Mouse (Mus musculus) CH12F3 (cell line): ENCODE data around the gene Cyp4f13.

Experiments used
- in situ Hi-C: fragments of 300-500 bp; cut with MboI; formaldehyde crosslinking; loops from 2 replicates; pipeline ENCODE4 v1.14.3; 2020; ENCODE audit warnings: low sequenced_read_pairs

Gene Cyp4f13

DNA sequence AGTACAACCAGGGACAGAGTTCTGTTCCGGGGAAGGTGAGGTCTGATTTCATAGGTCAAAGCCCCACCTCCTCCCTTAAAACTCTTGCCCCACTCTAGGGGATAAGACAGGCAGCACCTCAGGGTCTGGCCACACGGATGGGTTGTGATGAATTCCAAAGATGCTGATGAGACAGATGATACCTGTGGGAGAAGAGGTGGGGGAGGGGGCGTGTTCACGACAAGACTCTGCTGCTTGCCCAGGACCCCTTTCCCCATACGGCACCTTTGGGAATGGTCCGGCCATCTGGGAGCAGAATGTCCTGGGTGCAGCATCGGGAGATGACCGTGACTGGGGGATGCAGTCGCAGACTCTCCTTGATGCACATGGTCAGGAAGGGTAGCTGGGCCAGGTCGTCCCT, 41.0 kb downstream of the Cyp4f13 start:
- in situ Hi-C loops, result no loop called here

DNA sequence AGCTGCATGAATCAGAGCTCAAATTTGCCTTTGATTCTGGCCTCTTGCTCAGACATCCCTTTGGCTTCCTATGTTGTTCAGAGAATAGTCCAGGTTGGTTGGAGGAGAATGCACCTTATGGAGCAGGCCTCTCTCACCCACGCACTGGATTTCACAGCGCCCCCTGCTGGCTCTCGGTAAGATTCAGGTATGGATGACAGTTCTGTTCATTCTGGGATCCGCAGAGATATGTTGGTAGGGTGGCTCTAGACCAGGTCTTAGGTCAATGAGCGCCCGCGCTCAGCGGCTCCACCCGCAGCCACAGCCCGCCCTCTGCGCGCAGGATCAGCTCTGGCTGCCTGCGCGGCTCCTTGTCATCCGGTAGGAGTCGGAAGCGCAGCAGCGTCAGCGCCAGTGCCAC, 42.0 kb downstream of the Cyp4f13 start:
- in situ Hi-C loops, result no loop called here

DNA sequence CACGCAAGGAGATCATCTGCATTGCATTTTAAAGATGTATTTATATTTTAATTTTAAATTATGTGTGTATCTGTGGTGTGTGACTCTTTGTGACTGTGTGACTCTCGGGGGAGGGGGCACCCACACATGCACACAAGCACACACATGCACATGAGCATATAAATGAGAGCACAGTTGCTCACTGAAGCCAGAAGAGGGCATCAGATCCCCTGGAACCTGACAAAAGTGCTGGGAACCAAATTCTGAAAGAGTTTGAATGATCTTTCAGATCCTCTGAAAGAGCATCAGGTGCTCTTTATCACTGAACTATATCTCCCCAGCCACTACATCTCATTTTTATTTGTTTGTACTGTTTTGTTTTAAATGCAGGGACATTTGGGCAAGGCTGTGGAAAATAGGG, 42.8 kb downstream of the Cyp4f13 start:
- in situ Hi-C loops, result no loop called here

DNA sequence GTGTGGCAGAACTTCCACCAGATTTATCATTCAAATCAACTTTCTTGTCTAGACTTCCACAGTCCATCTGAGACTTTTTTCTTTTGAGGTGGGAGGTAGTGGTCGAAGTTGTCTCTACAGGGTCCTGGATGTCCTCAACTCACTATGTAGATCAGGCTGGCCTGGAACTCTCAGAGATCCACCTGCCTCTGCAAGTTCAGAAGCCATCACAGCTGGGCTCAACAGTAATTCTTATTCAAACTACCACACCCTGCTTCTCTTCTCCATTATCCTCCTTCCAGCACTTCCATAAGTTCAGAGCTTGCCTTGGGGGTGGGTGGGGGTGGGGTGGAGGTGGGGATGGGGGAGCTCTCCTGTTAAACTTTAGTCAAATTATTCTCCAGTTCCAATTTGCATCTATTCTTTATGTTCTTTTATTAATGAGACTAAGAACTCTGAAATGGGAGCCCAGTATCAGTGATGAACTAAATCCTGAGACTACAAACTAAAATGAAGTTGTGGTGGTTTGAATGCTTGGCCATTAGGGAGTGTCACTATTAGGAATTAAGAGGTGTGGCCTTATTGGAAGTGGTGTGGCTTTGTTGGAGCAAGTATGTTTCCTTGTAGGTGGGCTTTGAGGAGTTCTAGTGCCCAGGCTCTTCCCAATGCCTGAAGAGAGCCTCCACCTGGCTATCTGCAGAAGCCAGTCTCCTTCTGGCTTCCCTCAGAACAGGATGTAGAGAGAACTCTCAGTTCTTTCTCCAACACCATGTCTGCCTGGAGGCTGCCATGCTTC, 45.3 kb downstream of the Cyp4f13 start:
- in situ Hi-C loops, result no loop called here

DNA sequence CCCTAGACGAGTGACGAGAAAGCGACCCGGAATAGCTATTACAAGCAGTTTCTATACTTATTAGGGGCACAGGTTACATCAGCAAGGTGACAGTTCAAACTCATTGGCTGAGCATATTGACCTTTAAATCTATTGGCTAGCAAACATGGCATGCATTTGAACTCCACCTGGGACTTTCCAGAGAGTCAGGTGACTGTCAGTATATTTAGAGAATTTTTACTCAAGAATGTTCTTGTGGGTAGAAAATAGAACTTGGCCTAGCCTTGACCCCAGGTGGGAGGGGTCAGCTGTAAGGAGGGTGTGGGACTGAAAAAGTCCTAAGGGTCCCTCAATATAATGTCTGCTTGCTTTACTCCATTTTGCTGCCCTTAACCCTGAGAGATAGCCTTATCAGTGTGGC, 51.8 kb downstream of the Cyp4f13 start:
- in situ Hi-C loops, result no loop called here

DNA sequence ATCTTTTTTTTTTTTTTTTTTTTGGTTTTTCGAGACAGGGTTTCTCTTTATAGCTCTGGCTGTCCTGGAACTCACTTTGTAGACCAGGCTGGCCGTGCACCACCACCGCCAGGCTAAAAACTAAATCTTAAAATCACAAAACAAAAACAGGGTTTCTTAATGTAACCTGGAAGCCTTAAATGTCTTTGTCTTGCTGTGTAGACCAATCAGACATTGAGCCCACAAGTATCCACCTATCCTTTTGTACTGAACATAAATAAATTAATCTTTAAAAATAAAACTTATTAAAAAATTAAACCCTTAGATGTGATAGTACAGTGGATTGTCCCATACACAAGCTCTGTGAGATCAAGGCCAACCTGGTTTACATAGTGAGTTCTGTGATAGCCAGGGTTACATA, 53.3 kb downstream of the Cyp4f13 start:
- in situ Hi-C loops, result no loop called here

DNA sequence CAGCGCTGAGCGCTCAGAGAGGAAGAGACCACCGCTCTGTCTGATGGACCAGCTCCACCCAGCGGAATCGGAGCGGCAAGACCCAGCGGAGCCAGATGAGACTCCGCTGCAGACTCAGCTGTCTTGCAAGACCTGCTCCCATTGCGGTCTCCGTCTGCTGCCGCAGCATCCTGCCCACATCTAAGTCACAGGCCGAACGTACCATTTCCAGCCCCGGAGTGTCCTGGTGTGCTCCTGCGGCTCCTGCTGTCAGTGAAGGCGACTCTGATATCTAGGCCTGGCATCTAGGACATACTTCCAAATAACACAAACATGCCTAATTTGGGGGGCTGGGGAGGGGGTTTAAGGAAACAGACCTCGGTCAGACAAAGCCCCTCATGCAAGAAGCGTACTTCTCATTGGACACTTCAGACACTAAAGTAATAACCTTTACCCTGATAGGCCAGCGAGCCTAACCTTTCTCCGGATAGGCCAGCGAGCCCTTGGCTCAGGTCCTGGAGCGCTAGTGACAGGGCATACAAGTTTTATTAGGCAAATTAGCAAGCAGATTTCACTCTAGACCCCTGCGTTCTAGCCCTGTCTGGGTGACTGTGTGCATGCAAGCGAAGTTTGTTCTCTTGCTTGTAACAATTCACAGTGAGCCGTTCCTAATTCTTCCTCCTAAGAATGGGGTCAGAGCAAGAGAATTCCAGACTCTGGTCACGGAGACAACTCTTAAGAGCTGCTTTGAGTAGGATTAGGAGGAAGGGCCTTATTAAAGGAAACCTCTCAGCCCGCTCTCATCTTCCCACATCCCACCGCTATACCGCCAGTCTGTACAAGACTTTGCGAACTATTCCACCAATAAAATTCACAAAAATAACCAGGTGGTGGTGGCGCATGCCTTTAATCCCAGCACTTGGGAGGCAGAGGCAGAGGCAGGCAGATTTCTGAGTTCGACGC, 55.7 kb downstream of the Cyp4f13 start, which contains the start of gene Zfp870:
TSS of gene Zfp870 (minus strand) at position 404 of the 942 bp plus-strand sequence.
- in situ Hi-C loops, result no loop called here

DNA sequence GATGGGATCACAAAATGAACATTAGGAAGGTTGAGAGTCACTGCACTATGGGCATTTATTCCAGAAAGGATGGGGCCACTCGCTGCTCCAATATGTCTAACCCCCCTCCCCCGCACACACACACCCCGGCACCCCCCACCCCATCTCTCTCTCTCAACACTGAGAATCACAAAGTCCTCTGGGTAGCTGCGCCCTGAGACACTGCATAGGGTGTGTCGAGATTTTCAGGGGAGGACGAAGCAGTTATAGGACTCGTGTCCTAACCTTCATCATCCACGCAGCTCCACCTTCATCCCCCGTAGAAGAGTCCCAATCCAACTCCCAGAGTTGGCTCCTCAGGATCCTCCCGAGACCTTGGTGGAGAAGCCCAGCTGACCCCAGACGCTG, 56.4 kb downstream of the Cyp4f13 start:
- in situ Hi-C loops, result no loop called here

GRCm38 (mm10) chr17:32889611-32890010, 57.6 kb downstream of the Cyp4f13 start:
- in situ Hi-C loops, result no loop called here

GRCm38 (mm10) chr17:32880320-32881218, 66.6 kb downstream of the Cyp4f13 start:
- in situ Hi-C loops, result no loop called here

DNA sequence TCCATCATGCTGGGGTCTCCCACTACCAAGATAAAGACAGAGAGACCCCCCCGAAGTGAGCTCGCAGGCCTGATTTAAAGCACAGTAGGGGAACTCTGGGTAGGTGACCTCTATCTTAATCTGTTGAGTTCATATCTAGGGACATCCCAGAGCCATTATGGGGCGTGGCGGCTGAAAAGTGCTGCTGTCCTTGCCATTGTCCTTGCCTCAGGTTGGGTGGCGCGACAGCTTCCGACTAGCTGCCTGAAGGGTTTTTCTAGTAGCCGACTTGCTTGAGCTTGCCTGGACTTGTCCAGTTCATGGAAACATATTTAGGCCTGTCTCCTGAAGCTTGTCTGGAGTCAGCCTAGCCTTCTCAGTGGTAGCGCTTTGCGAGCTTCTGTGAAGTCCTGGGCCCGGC, 68.4 kb downstream of the Cyp4f13 start:
- in situ Hi-C loops, result no loop called here

DNA sequence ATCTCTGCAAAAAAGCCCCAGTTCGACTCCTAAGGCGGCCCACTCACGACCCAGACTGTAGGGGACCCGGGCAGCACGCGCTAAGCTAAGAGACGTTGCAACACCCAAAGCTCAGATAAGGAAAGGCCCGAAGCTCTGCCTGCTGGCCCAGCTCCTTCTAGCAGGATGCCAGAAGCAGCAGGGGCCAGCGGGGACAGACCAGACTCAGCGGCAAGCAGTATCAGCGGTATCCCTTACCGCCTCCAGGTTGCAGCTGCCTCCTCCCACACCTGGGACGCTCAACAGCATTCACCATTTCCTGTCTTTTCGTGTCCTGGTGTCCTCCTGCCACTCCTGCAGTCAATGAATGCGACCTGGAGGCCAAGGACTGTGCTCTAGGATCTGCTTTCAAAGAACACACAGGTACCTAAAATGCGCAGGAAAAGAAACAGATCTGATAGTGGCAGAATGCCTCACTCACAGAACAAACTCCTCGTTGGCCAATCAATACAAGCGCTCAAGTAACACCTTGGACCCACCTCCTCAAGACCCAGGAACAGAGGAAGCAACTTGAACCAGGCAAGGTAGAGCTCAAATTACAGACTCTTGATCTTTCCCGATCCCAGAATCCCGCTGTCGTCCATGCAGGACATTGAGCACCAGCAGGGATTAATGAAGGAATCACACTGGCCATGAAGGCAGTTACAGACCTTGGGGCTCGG, 69.6 kb downstream of the Cyp4f13 start:
- in situ Hi-C loops, result no loop called here
